21 mouse cellular contexts compared by ENCODE assay signal in genomic region chr13:56372727-56373126, GRCm38 (mm10). TPM values are rescaled to one million over a fixed set of nuclear protein-coding genes. Genes with fewer than 3 reads are reported as not detected.
DNase-seq lines count a peak whose midpoint lies in the region; ATAC-seq and TF ChIP-seq lines count a peak whose summit lies in the region.
"Had no signal": no experiment of that assay in that cellular context is flagged by ENCODE, and none has a peak within 500 bp of the region (broad histone marks: within the 10 kb centered on the region; RNA-seq: fewer than 3 reads in every experiment).

No protein-coding gene starts in this region.

- H3K27me3 ChIP-seq in hindbrain, postnatal 0 days (ENCODE audit: insufficient read depth, low read length): no peaks in the 10 kb centered on the region
- 0 out of 2 replicates have a peak, but pooled peaks cover 2% of the 10 kb centered on the region for H3K27me3 ChIP-seq in hindbrain, embryonic 10.5 days (ENCODE audit: insufficient read depth, poor library complexity, severe bottlenecking)
- H3K27me3 ChIP-seq in lung, embryonic 14.5 days (ENCODE audit: insufficient read depth, low read length): no peaks in the 10 kb centered on the region

- peak; percentile 58 for TF ChIP-seq CTCF in hindbrain, postnatal 0 days (IDR thresholded peaks at IDR 0.05; ENCODE audit: low read depth)
- peak; percentile 69 for TF ChIP-seq CTCF in lung, embryonic 14.5 days (IDR thresholded peaks at IDR 0.05; ENCODE audit: low read depth)

- H3K27ac ChIP-seq in hindbrain, postnatal 0 days: no peak overlapping the region
- H3K27ac ChIP-seq in hindbrain, embryonic 10.5 days: no peak overlapping the region
- no peak overlapping the region for H3K27ac ChIP-seq in lung, embryonic 14.5 days (ENCODE audit: low read depth)
- H3K27ac ChIP-seq: forebrain, embryonic 10.5 days; heart, embryonic 15.5 days had no signal

- H3K9me3 ChIP-seq in hindbrain, postnatal 0 days (ENCODE audit: low read length): no peaks in the 10 kb centered on the region
- H3K9me3 ChIP-seq in hindbrain, embryonic 10.5 days: no peaks in the 10 kb centered on the region
- no peaks in the 10 kb centered on the region for H3K9me3 ChIP-seq in lung, embryonic 14.5 days (ENCODE audit: low read depth, low read length)
- H3K9me3 ChIP-seq: forebrain, embryonic 10.5 days; heart, embryonic 15.5 days had no signal

- H3K36me3 ChIP-seq in hindbrain, postnatal 0 days (ENCODE audit: insufficient read depth, low read length): no peaks in the 10 kb centered on the region
- H3K36me3 ChIP-seq in hindbrain, embryonic 10.5 days: no peaks in the 10 kb centered on the region
- no peaks in the 10 kb centered on the region for H3K36me3 ChIP-seq in lung, embryonic 14.5 days (ENCODE audit: insufficient read depth)
- H3K36me3 ChIP-seq: forebrain, embryonic 10.5 days; G1E; heart, embryonic 15.5 days had no signal

- H3K4me3 ChIP-seq in hindbrain, postnatal 0 days (ENCODE audit: low read length): no peak overlapping the region
- H3K4me3 ChIP-seq in hindbrain, embryonic 10.5 days: no peak overlapping the region
- no peak overlapping the region for H3K4me3 ChIP-seq in lung, embryonic 14.5 days (ENCODE audit: low read depth, low read length)
- H3K4me3 ChIP-seq: forebrain, embryonic 10.5 days; heart, embryonic 15.5 days had no signal

- DNase-seq in hindbrain, postnatal 0 days (ENCODE audit: low spot score): peak; percentile 46
- DNase-seq in hindbrain, embryonic 10.5 days (ENCODE audit: low spot score): no peak
- DNase-seq in lung, embryonic 14.5 days: peak; percentile 70
- no peak for DNase-seq in lung, postnatal 14 days
- DNase-seq in ES-CJ7 (ENCODE audit: low read depth, low spot score): peak; percentile 65
- DNase-seq in embryo, embryonic 11 days: peak; percentile 37
- no peak for DNase-seq in adrenal gland, adult 18-20 months (ENCODE audit: low spot score in 2 of 2)
- no peak for DNase-seq in c-Kit-positive CD71-positive TER-119-positive erythroid progenitor cells, embryonic 14.5 days (ENCODE audit: low spot score)
- DNase-seq: adrenal gland, adult 2 months; cerebellum, adult 11 months; gastrocnemius, postnatal 14 days had no signal

- 79% methylated on average over 6 of the region's 6 CpGs for WGBS in hindbrain, postnatal 0 days
- 79% methylated on average over 6 of the region's 6 CpGs for WGBS in hindbrain, embryonic 10.5 days
- 69% methylated on average over 6 of the region's 6 CpGs for WGBS in lung, embryonic 14.5 days

- ATAC-seq in hindbrain, postnatal 0 days: no peak
- ATAC-seq in lung, embryonic 14.5 days (ENCODE audit: insufficient read depth): no peak
- ATAC-seq: midbrain, embryonic 16.5 days had no signal

- H3K4me2 ChIP-seq in hindbrain, postnatal 0 days (ENCODE audit: low read depth, low read length): no peak overlapping the region
- H3K4me2 ChIP-seq in lung, embryonic 14.5 days: no peak overlapping the region
- H3K4me2 ChIP-seq: heart, embryonic 15.5 days had no signal

- H3K9ac ChIP-seq in hindbrain, postnatal 0 days (replicated peaks; ENCODE audit: low read length): no peak overlapping the region
- H3K9ac ChIP-seq in lung, embryonic 14.5 days: no peak overlapping the region
- H3K9ac ChIP-seq: heart, embryonic 15.5 days had no signal

- H3K4me1 ChIP-seq in hindbrain, postnatal 0 days (ENCODE audit: insufficient read depth, low read length): no peaks in the 10 kb centered on the region
- 0 out of 2 replicates have a peak, but pooled peaks cover 15% of the 10 kb centered on the region for H3K4me1 ChIP-seq in hindbrain, embryonic 10.5 days (replicated peaks)
- H3K4me1 ChIP-seq in lung, embryonic 14.5 days (ENCODE audit: insufficient read depth): peaks cover 7% of the 10 kb centered on the region; the same call in 1 of the 2 replicates

RNA-seq across cellular contexts. Expression of gene Gm3045, which starts 53.7 kb away (rescaled TPM):
- not detected in 2 replicates for total RNA-seq in hindbrain, postnatal 0 days (2014; rRNA removed)
- polyA plus RNA-seq in hindbrain, postnatal 0 days (2015; fragmentation: Nextera tagmentation; extraction: Ambion mirVana): not detected in 2 replicates
- polyA plus RNA-seq in hindbrain, embryonic 10.5 days (2016; fragmentation: Nextera tagmentation; extraction: Ambion mirVana): not detected in 2 replicates
- not detected in 2 replicates for polyA plus RNA-seq in lung, embryonic 14.5 days (2014; fragmentation: Nextera tagmentation; extraction: Ambion mirVana)
- not detected for total RNA-seq in adrenal gland, adult 18-20 months (2021)
- total RNA-seq: adrenal gland, adult 2 months; gastrocnemius, postnatal 14 days; layer of hippocampus, adult 8-10 months; left cerebral cortex, postnatal 36 days; neutrophil, adult 5-6 weeks had no signal
- polyA plus RNA-seq: adrenal gland, adult 2 months; cortical plate, adult 2 months; forebrain, embryonic 10.5 days; G1E; heart, embryonic 15.5 days; intestine, embryonic 14.5 days; midbrain, embryonic 16.5 days; stomach, embryonic 14.5 days had no signal

Comparison
In these comparisons a context has a peak if more than half of its experiments do, and no peak if none do; other contexts are left out.
1. DNase-seq: peak in hindbrain, postnatal 0 days (single experiment), lung, embryonic 14.5 days (single experiment), ES-CJ7 (single experiment) and embryo, embryonic 11 days (single experiment); none in hindbrain, embryonic 10.5 days (single experiment), lung, postnatal 14 days (single experiment), adrenal gland, adult 18-20 months (0 of 2) and c-Kit-positive CD71-positive TER-119-positive erythroid progenitor cells, embryonic 14.5 days (single experiment).